Mouse (Mus musculus) gastrocnemius, adult 8-10 months (tissue): Measurements from ENCODE around the gene Sox18. TPM values are rescaled to one million over a fixed set of nuclear protein-coding genes. Genes with fewer than 3 reads are reported as not detected.

Experiments
- DNase-seq, 2 experiments: peaks; one replicate each; pipeline ENCODE4 v3.0.0; 2022; ENCODE audit warnings: low spot score in 2 of 2
- total RNA-seq, 4 experiments: library from RNA; stranded (reverse); gene quantifications; 2 replicates each; pipeline ENCODE4 v1.2.4; 2022

Gene Sox18
- total RNA-seq: 10 to 100 TPM in 2 of 4 experiments, 1 to 10 TPM in 2; 3.9 to 13.4 (median 7.1) TPM

- DNase-seq: peak in 1 of 2 experiments; percentile 12
Measured at GRCm38 (mm10) chr2:181671326-181671725, at the start of gene Sox18. TSS of gene Sox18 (minus strand) at chr2:181671640.

DNA sequence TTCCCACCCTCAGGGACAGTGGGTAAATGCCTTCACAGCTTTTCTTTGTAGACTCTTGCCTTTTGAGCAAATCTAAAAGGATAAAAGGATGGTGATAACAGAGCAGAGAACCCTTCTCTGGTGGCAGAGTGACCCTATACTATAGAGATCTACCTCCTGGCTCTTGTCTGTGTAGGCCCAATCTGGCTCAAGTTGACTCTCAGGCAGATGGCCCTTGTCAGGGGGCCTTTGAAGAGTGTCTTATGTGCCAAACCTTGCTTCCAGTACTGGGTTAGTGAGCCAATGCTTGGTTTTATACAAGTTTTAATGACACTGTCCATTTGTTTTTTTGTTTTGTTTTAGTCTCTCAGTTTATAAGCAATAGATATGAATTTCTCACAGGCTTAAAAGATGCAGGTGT lies 49.8 kb upstream of the Sox18 start:
- DNase-seq: no peak

DNA sequence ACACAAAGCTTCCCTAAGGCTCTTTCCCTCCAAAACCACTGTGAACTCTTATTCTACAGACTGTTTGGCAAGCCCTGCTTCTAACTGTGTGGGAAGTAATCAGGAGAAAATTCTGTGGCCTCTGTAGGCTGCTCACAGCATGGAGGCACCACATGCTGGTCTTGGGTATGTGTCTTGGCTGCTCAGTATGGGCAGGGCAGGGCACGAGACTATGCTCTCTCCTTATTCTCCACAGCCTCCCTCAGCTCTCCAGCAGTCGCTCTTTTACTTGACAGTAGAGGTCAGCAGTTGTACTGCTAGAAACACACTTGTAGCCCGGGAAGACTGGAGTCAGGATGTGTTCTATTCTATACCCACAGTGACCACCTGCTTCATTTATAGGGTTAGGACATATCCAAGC lies 48.6 kb upstream of the Sox18 start:
- no peak for DNase-seq

DNA sequence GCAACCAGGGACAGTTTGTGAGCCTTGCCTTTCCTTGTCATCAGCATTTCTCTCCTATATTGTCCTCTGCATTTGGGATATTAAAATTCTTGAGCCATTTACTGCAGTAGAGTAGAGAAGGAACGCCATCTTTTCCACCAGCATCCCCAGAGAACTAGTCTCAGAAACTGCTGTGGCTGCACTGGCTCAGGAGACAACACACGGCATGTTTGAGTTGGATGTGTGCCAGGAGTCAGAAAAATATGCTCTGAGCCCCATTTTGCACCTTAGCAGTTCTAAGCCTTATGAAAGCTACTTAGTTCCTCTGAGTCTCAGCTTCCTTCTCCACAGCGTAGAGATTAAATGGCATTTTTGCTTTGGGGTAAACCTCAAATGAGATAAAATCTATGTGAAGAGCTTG lies 45.6 kb upstream of the Sox18 start:
- DNase-seq: no peak

DNA sequence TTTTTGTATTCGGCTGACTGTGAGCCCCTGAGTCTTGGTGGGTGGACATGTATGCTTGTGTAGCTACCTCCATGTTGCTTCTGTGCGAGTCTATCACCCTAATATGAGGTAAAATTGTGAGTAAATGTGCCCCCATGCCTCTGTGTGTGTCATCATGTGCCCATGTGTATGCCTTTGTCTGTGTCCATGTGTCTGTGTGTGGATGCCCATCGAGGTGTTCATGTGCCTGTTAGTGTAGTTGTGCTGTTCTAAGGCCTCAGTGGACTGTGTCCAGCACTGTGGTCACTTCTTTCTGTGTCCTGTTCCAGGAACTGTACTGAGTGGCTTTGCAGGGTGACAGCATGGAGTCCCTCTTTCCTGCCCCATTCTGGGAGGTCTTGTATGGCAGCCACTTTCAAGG lies 43.9 kb upstream of the Sox18 start:
- no peak for DNase-seq

GRCm38 (mm10) chr2:181714903-181715326 lies 43.5 kb upstream of the Sox18 start, which contains the start of gene Oprl1:
TSS of gene Oprl1 (plus strand) at chr2:181715016.
- no peak for DNase-seq

DNA sequence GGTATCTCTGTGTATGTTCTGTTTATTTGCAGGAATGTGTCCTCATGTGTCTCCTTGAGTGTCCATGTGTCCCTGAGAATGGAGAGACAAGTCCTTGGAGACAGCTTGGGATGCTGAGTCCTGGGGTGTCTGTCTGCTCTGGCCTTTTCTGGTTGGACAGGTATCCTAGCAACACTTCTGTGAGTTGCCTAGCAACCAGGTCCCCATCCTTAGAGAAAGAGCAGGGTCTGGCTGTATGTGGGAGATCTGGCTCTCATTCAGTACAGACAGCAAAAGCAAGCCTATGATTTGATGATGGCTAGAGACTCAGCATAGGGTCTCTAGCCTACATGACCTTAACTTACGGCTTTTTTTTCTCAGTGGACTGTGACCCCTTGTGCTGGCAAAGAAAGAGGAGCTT lies 42.3 kb upstream of the Sox18 start:
- no peak for DNase-seq

- no peak for DNase-seq
Measured at GRCm38 (mm10) chr2:181706668-181707067, 35.2 kb upstream of the Sox18 start.

GRCm38 (mm10) chr2:181698241-181698640 lies 26.8 kb upstream of the Sox18 start, which contains the start of gene Lkaaear1:
TSS of gene Lkaaear1 (minus strand) at chr2:181698442.
- DNase-seq: no peak

DNA sequence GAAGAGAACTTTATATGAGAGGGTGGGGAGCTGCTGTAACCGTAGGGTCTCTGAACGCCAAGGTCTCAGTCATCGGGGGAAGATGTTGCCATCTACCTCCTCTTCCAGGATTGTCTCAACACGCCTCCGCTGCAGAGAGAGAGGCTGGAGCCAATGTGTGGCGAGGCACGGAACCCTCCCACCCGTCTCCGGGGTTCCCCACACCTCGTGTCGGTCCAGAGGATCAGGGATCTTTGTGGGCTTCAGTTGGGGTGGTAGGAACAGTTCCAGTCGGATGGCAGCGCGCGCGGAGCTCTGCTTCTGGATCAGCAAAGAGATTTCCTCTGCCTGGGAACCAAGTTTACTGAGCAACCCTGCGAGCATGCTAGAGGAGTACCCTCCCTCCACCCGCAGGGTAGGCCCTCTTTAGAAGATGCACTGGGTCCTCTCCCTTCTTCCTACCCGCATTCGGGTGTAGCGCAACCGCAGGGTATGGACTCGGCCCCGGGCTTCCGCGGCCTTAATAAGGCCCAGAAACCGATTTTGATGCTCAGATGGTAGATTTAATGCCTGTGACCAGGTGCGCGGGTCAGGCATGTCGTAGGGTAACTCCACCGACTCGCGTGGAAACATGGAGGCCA lies 25.5 kb upstream of the Sox18 start:
- DNase-seq: no peak

DNA sequence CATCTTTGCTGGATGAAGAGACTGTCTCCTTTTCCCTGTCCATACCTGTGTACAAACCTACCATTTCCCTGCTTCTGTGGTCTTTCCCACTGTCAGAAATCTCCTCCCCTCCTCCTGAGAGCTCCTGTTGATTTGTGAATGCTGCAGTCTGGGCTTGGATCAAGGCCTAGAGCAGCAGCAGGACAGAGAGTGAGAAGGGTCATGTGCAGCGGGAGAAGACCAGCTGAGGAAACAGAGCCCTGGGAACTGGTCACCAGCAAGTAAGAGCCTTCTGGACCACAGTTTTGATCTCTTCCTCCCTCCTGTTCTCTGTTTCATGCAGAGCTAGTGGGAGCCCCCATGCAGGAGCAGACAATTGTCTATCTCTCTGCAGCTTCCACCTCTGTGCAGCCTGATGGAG lies 24.3 kb upstream of the Sox18 start:
- no peak for DNase-seq

DNA sequence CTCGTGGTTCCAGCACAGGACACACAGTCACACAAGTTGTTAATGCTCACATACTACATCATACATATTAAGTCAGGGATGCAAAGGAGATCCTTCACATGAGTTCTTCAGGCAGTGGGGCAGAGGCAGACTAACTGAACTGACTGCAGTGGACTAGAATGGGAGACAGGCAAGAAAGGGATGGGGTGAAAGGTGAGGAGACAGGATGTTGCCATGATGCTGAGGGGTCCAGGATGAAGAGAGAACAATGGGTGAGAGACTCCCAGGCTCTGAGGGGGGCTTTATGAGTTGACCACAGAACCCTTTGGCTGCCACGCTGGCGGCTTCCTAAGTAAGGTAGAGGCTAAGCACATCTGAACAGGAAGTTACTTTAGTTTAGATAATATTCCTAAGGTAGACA lies 23.1 kb upstream of the Sox18 start:
- no peak for DNase-seq

DNA sequence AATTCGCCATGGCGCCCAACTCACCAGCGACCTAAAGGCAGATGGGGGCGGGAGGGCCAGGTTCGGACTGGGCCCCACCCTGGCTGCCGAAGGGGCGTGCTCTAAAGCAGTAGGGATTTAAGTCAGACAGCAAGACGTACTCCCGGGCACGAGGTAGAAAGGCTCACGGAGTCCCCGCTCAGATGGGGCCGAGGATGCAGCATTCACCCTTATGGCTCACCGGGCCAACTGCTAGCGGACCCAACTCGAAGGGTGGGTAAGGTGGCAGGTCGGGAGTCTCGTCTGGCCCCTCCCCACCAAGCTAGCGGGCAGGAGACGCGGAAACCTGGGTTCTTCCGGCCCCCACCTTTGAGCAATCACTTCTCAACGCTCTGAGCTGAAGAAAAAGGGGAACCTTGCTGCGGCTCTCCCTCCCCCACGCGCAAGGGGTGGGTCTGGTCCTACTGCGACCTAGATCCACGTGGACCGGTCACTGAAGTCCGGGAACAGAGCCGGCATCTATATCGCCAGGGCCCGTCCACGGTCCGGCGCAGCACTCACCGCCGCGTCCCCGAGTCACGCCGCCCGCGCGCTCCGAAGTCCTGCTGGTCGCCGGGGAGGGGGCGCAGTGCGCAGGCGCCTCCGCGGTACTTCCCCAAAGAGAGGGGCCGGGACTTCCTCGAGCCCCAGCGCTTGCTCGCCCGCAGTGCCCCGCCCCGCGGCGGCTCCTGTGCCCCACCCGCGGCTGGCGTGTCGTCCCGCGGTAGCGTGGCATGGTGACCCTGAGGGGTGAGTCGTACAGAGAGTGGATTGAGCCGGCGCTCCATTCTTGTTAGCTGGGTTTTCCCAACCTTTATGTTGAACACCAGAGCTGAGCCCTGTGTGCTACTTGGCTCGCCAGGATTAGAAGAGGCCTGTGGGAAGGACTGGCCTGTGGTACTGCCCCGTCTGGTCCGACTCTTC lies 22.2 kb upstream of the Sox18 start, which contains the start of gene Rgs19:
TSS of gene Rgs19 (minus strand) at position 639 of the 942 bp plus-strand sequence.
- DNase-seq: peak; percentile 58 to 71

GRCm38 (mm10) chr2:181692304-181692703 lies 20.9 kb upstream of the Sox18 start:
- no peak for DNase-seq

GRCm38 (mm10) chr2:181691571-181691970 lies 20.1 kb upstream of the Sox18 start:
- no peak for DNase-seq

GRCm38 (mm10) chr2:181691083-181691482 lies 19.6 kb upstream of the Sox18 start:
- DNase-seq: no peak

GRCm38 (mm10) chr2:181689466-181690160 lies 18.2 kb upstream of the Sox18 start:
- no peak for DNase-seq

GRCm38 (mm10) chr2:181687586-181687985 lies 16.1 kb upstream of the Sox18 start:
- DNase-seq: no peak

DNA sequence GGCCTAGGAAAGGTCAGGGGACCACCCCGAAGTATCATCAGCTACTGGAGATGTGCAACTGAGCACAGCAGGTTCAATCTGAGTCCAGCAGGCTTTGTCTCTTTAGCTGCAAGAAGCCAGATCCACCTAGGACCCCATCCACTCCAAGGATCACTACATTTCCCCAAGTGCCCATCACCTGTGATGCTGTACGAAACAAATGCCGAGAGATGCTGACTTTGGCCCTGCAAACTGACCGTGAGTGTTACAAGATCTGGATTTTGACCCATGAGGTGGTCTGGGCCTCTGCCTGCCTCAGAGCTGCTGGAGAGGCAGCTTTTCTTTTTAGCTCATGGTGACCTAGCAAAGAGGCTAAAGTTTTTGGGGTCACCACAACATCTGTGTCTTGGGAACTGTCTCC lies 14.2 kb upstream of the Sox18 start:
- no peak for DNase-seq

GRCm38 (mm10) chr2:181684713-181685112 lies 13.3 kb upstream of the Sox18 start:
- no peak for DNase-seq

- DNase-seq: no peak
Measured at GRCm38 (mm10) chr2:181683381-181683780, 11.9 kb upstream of the Sox18 start.

DNA sequence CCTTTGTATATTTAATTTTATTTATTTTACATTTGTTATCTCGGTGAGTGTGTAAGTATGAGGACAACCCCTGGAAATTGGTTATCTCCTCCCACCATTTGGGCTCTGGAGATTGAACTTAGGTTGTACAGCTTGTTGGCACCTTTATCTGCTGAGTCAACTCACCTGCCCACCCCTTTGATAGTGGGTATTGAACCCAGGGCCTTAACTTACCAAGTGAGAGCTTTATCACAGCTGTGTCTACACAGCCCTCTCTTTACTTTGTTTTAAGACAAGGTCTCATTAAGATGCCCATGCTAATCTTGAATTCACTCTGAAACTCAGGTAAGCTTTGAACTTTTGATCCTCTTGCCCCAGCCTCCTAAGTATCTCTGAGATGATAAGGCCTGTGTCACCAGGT lies 10.5 kb upstream of the Sox18 start:
- DNase-seq: no peak
